Mouse (Mus musculus): ENCODE results near the gene Hist3h2a. TPM values are rescaled to one million over a fixed set of nuclear protein-coding genes. Genes with fewer than 3 reads are reported as not detected.

Hist3h2a gene
- 12.3 and 13.7 TPM in 2 replicates for polyA plus RNA-seq (2015; fragmentation: Nextera tagmentation; extraction: Ambion mirVana)

DNA sequence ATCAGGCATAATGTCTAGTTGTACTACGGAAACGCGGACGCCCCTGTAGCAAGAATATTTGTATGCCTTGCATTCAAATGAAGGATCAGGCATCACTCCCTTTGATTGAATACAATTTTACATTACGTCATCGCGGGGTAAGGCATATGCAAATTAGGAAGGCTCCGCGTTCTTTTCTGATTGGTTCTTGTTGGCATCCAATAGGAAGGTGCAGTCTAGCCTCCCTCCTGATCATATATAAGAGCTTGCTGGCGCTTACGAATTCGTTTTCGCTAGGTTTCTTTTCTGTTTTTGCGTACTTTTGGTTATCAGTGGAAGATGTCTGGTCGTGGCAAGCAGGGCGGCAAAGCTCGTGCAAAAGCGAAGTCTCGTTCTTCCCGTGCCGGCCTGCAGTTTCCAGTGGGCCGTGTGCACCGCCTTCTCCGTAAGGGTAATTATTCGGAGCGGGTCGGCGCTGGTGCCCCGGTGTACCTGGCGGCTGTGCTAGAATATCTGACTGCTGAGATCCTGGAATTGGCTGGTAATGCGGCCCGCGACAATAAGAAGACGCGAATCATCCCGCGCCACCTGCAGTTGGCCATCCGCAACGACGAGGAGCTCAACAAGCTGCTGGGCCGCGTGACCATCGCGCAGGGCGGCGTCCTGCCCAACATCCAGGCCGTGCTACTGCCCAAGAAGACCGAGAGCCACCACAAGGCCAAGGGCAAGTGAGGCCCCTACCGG lies at the start of gene Hist3h2a, which contains the start of gene Trim17:
TSS of gene Hist3h2a (plus strand) at position 266 of the 723 bp plus-strand sequence.
TSS of gene Trim17 (plus strand) at position 266 of the 723 bp plus-strand sequence.
- Histone ChIP-seq H3K9me3 (replicated peaks) (no peaks in the 10 kb centered on the region), H3K36me3 (peaks cover 23% of the 10 kb centered on the region), H3K27me3 (peaks cover 24% of the 10 kb centered on the region), H3K9ac (peak within 1 kb of the TSS; percentile 99), H3K4me1 (replicated peaks) (peaks cover 58% of the 10 kb centered on the region), H3K27ac (peak within 1 kb of the TSS; percentile 100), H3K4me3 (replicated peaks) (peak within 1 kb of the TSS; percentile 93), H3K4me2 (peak within 1 kb of the TSS; percentile 95)
- under 1% methylated on average over 49 of the region's 49 CpGs for WGBS (ENCODE audit: insufficient replicate concordance)
- DNase-seq = peak; percentile 88
- ATAC-seq (ENCODE audit: low read depth) = peak; percentile 85

DNA sequence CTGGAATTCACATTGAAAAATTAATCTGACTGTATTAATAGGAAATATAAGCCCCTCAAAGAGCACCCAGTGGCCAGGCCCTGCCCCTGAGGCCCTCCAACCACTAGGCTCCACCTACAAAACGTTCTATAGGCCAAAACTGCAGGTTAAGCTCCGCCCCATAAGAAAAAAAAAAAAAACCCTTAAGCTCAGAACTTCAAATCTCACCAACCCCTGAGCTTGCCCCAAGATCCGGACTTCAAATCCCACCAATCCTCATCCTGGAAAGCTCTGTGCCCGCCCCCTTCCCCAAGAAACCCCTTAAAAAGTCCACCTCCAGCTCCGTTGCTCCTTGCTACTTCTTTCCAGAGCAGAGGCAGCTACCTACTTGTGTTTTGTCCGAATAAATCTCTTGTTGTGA lies 49.6 kb upstream of the Hist3h2a start:
- peak overlapping the region; percentile 91 for H3K4me3 ChIP-seq (replicated peaks)
- no peak for ATAC-seq (ENCODE audit: low read depth)

DNA sequence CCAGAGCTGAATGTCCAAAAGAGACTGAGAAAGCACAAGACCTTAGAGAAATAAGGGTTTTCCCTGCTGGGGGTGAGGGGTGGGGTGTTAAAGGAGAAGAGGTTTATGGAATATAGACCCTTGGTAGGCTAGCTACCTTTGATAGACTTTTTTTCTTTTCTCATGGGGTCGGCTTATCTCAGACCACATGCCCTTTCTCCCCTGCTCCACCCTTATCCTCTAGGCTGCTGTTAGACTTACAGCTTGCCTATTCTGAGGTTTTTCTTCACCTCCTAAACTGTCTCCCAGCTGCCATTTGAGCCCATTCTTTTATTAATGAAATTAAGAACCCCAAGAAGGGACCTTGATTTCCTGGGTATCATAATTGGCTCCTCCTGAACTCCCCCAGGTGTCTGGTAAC lies 40.7 kb upstream of the Hist3h2a start:
- peaks cover 76% of the 10 kb centered on the region for H3K4me1 ChIP-seq (replicated peaks)
- 9% methylated on average over 1 of the region's 1 CpGs for WGBS (ENCODE audit: insufficient replicate concordance)
- no peaks in the 10 kb centered on the region for H3K36me3 ChIP-seq
- H3K27ac ChIP-seq = peak overlapping the region; percentile 99
- H3K4me2 ChIP-seq = peak overlapping the region; percentile 84
- H3K4me3 ChIP-seq (replicated peaks) = peak overlapping the region; percentile 47
- no peaks in the 10 kb centered on the region for H3K27me3 ChIP-seq
- H3K9ac ChIP-seq = peak overlapping the region; percentile 74
- DNase-seq = peak; percentile 56
- ATAC-seq (ENCODE audit: low read depth) = peak; percentile 70
- no peaks in the 10 kb centered on the region for H3K9me3 ChIP-seq (replicated peaks)

More for the DNA sequence above, 49.6 kb upstream of the Hist3h2a start:
- Histone ChIP-seq H3K27ac (peak overlapping the region; percentile 96), H3K9me3 (replicated peaks) (no peaks in the 10 kb centered on the region), H3K36me3 (peaks cover 26% of the 10 kb centered on the region), H3K27me3 (no peaks in the 10 kb centered on the region), H3K4me2 (peak overlapping the region; percentile 81), H3K4me1 (replicated peaks) (peaks cover 43% of the 10 kb centered on the region), H3K9ac (no peak overlapping the region)
- WGBS (ENCODE audit: insufficient replicate concordance) = 51% methylated on average over 6 of the region's 6 CpGs
- DNase-seq = peak; percentile 53

DNA sequence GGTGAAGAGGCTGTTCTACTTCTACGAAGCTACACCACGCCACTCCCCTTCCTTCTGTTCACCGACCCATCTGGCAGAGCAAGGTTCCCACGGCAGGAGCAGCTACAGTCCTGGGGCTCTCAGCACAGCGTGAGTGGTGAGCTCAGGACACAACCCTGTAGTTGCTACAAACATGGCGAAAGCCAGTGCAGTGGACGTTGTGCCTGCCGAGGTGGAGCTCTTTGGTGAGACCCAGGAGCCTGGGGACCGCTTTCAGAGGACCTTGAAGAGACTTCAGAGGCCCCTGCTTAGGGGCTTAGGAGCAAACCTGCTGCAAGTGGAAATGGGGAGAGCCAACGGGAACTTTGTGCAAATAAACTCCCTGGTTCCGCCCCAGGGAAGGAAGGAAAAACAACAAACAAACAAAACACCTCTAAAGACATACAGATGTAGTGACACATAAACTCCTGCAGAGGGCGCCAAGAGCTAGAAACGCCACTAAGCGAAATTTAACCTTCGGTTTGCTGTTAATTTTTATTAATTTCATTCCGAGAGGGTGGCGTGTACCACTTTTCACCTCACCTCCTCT lies 39.9 kb upstream of the Hist3h2a start:
- Histone ChIP-seq H3K9ac (peak overlapping the region; percentile 74), H3K4me1 (replicated peaks) (peaks cover 84% of the 10 kb centered on the region), H3K27me3 (no peaks in the 10 kb centered on the region), H3K4me3 (replicated peaks) (peak overlapping the region; percentile 47), H3K4me2 (peak overlapping the region; percentile 84), H3K36me3 (no peaks in the 10 kb centered on the region), H3K27ac (peak overlapping the region; percentile 99), H3K9me3 (replicated peaks) (no peaks in the 10 kb centered on the region)
- peak; percentile 44 for DNase-seq
- 4% methylated on average over 17 of the region's 17 CpGs for WGBS (ENCODE audit: insufficient replicate concordance)
- ATAC-seq (ENCODE audit: low read depth) = peak; percentile 30

DNA sequence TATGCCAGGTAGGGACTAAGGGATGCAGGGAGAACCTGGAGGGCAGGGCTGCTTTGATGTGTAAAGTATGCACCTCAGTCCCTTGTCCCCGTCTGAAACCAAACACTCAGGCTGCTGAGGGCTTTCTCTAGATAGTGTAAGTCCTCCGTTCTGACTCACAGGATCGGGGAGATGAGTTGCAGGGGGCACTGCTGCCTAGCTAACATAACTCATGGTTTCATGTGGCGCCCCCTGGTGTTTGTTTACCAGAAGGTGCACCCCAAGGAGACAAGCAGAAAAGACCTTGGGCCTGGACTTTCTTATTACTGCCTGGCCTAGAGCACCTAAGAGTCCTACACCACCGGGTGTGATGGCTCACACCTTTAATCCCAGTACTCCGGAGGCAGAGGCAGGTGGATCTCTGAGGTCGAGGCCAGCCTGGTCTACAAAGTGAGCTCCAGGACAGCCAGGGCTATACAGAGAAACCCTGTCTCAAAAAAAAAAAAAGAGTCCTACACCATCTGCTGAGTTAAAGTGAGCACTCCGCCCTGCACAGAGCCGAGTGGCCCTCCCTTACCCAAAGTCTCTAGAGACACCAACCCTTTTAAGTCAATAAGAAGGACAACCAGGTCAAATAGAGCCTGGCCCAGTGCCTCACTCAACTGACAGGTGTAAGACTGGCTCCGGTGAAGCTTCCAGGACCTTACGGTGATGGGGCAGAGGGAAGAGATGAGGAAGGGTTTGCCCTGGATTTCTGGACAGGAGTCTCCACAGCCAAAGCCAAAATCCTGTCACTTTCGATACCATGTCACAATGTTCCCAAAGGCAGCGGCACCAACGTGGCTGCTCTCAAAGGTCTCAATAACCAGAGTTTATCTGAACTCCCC lies 37.4 kb upstream of the Hist3h2a start:
- Histone ChIP-seq H3K9ac (peak overlapping the region; percentile 86), H3K27me3 (no peaks in the 10 kb centered on the region), H3K4me1 (replicated peaks) (peaks cover 93% of the 10 kb centered on the region), H3K9me3 (replicated peaks) (no peaks in the 10 kb centered on the region), H3K36me3 (peaks cover 20% of the 10 kb centered on the region), H3K4me3 (replicated peaks) (peak overlapping the region; percentile 72), H3K4me2 (peak overlapping the region; percentile 83), H3K27ac (peak overlapping the region; percentile 99)
- ATAC-seq (ENCODE audit: low read depth) (peak; percentile 52), DNase-seq (peak; percentile 80)
- WGBS (ENCODE audit: insufficient replicate concordance) = 34% methylated on average over 14 of the region's 14 CpGs

DNA sequence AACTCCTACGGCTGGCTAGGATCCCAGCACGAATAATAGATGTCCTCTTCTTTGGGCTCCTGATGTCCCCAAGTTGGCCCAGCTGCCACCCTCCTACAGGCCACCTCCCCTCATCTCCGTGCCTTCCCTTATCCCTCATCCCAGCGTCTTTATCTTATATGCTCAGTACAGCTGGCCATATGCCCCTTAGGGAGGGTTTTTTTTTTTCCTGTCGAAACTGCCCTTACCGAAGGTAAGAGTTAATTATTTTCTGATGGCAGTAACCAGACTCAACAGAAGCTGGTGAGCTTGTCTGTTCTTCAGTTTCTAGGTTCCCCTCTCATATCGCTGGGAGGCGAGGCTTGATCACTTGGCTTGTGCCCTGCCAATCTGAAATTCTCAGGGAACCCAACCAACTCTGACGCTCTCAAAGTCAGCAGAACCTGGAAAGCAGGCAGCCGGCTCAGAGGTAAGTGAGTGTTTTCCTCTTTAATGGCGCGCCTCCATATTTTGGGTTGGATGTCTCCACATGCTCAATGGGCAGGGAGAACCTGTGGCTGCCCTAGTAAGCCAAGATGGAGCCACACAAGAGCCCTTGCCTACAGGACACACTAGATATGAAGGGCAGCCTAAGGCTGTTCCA lies 36.6 kb upstream of the Hist3h2a start, which contains the start of gene Btnl10:
TSS of gene Btnl10 (plus strand) at position 164 of the 622 bp plus-strand sequence.
- peak; percentile 71 for DNase-seq
- Histone ChIP-seq H3K27me3 (no peaks in the 10 kb centered on the region; the same call in 1 of the 2 replicates), H3K4me2 (peak within 1 kb of the TSS; percentile 83), H3K9ac (peak within 1 kb of the TSS; percentile 86), H3K4me1 (replicated peaks) (peaks cover 86% of the 10 kb centered on the region), H3K4me3 (replicated peaks) (peak within 1 kb of the TSS; percentile 72), H3K36me3 (peaks cover 28% of the 10 kb centered on the region), H3K9me3 (replicated peaks) (no peaks in the 10 kb centered on the region), H3K27ac (peak within 1 kb of the TSS; percentile 99)
- WGBS (ENCODE audit: insufficient replicate concordance) = 35% methylated on average over 12 of the region's 12 CpGs
- ATAC-seq (ENCODE audit: low read depth) = peak; percentile 85

DNA sequence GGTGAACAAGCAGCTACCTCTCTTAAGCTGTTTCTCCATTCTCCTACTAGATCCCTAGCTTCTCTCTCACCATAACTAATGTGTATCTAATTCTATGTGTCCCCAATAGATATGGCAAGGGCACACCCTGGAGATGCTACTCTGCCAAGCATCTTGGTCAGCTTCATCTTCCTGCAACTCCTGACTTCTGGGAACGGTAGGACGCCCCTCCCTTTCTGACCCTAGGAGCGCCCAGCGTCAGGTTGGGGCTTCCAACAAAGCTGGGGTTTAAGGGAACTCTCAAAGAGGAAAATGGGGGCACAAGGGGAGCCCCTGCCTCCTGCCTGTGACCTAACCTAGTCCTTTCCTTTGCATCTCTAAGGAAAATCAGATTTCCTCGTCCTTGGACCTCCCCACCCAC lies 35.7 kb upstream of the Hist3h2a start:
- H3K27me3 ChIP-seq = no peaks in the 10 kb centered on the region; the same call in 1 of the 2 replicates
- H3K4me3 ChIP-seq (replicated peaks) = peak overlapping the region; percentile 72
- peak overlapping the region; percentile 83 for H3K4me2 ChIP-seq
- peak overlapping the region; percentile 99 for H3K27ac ChIP-seq
- no peaks in the 10 kb centered on the region for H3K9me3 ChIP-seq (replicated peaks)
- DNase-seq = no peak
- WGBS (ENCODE audit: insufficient replicate concordance) = 40% methylated on average over 5 of the region's 5 CpGs
- H3K9ac ChIP-seq = peak overlapping the region; percentile 86
- H3K36me3 ChIP-seq = peaks cover 37% of the 10 kb centered on the region
- H3K4me1 ChIP-seq (replicated peaks) = peaks cover 77% of the 10 kb centered on the region
- peak; percentile 22; the same call in 1 of the 2 replicates for ATAC-seq (ENCODE audit: low read depth)

DNA sequence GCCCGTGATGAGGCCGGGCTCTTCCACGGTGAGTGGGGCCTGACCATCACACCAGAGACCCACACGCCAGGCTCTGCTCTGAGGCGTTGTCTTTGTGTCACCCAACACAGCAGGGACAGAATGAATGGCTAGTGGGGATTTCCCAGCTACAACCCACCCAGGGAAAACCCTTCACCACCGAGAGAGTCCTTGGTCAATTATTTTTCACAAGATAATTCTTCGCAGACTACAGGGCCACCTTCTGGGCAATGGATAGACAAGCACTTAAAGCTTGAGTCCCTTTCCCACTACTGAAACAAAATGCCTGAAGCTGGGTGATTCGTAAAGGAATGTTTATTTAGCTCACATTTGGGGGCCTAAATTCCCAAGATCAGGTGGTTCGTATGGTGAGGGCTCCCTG lies 32.1 kb upstream of the Hist3h2a start:
- H3K4me3 ChIP-seq (replicated peaks) = no peak overlapping the region
- peaks cover 41% of the 10 kb centered on the region for H3K36me3 ChIP-seq
- no peak overlapping the region for H3K4me2 ChIP-seq
- no peaks in the 10 kb centered on the region for H3K9me3 ChIP-seq (replicated peaks)
- WGBS (ENCODE audit: insufficient replicate concordance) = 84% methylated on average over 9 of the region's 9 CpGs
- DNase-seq (no peak), ATAC-seq (ENCODE audit: low read depth) (no peak)
- H3K9ac ChIP-seq = no peak overlapping the region
- peaks cover 52% of the 10 kb centered on the region for H3K4me1 ChIP-seq (replicated peaks)
- no peaks in the 10 kb centered on the region; the same call in 1 of the 2 replicates for H3K27me3 ChIP-seq
- no peak overlapping the region for H3K27ac ChIP-seq

DNA sequence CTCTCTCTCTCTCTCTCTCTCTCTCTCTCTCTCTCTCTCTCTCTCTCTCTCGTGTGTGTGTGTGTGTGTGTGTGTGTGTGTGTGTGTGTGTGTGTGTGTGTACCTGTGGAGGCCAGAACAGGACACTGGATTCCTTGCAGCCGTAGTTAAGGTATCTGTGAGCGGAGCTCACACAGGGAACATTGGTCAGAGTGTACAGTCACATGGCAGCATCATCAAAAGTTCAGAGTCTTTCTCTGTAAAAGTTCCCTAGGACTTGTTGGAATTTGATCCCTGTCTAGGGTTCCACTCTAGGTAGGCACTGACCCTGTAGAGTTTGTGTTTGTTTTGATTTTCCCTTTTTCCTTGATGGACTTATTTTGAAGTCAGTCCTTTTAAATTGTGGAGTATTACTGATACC lies 27.8 kb upstream of the Hist3h2a start:
- Histone ChIP-seq H3K4me1 (replicated peaks) (peaks cover 54% of the 10 kb centered on the region), H3K9ac (0 out of 2 replicates have a peak overlapping the region, but pooled peaks have one; percentile 75)
- 70% methylated on average over 2 of the region's 3 CpGs for WGBS (ENCODE audit: insufficient replicate concordance)

DNA sequence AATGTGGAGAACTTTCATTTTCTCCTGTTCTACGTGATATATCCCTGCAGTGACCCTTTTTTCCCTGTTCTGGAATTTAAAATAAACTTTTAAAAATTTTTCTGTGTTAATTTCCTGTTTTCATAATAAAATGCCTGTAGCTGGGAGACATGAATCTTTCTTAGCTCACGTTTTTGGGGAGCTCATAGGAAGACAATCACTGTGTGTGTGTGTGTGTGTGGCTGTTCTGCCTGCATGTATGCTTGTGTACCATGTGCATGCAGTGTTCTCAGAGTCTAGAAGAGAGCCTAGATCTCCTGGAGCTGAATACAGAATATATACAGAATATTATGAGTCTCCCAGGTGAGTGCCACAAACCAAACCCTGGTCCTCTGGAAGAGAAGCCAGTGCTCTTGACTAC lies 27.4 kb upstream of the Hist3h2a start:
- H3K36me3 ChIP-seq = peaks cover 35% of the 10 kb centered on the region
- ATAC-seq (ENCODE audit: low read depth) = no peak
- H3K9me3 ChIP-seq (replicated peaks) = no peaks in the 10 kb centered on the region
- H3K27ac ChIP-seq = no peak overlapping the region
- 58% methylated on average over 2 of the region's 2 CpGs for WGBS (ENCODE audit: insufficient replicate concordance)
- no peak overlapping the region for H3K4me3 ChIP-seq (replicated peaks)
- H3K9ac ChIP-seq = peak overlapping the region; percentile 75; the same call in 1 of the 2 replicates
- peaks cover 58% of the 10 kb centered on the region for H3K4me1 ChIP-seq (replicated peaks)
- no peak for DNase-seq
- H3K4me2 ChIP-seq = peak overlapping the region; percentile 74; the same call in 1 of the 2 replicates
- H3K27me3 ChIP-seq = no peaks in the 10 kb centered on the region; the same call in 1 of the 2 replicates

More for the DNA sequence above, 27.8 kb upstream of the Hist3h2a start:
- no peaks in the 10 kb centered on the region; the same call in 1 of the 2 replicates for H3K27me3 ChIP-seq
- H3K4me3 ChIP-seq (replicated peaks) = no peak overlapping the region
- DNase-seq = no peak
- no peak overlapping the region for H3K4me2 ChIP-seq
- H3K9me3 ChIP-seq (replicated peaks) = no peaks in the 10 kb centered on the region
- ATAC-seq (ENCODE audit: low read depth) = no peak
- H3K27ac ChIP-seq = no peak overlapping the region
- peaks cover 35% of the 10 kb centered on the region for H3K36me3 ChIP-seq
